Mouse (Mus musculus) intestine, postnatal 0 days (tissue): Measurements from ENCODE around the gene Rab31. TPM values are rescaled to one million over a fixed set of nuclear protein-coding genes. Genes with fewer than 3 reads are reported as not detected.

Experiments
- ATAC-seq: fragments of 200-750 bp; cut with Nextera tagmentation; 2 replicates; pipeline ENCODE4 v1.8.0; 2017; ENCODE audit warnings: mild to moderate bottlenecking, moderate TSS enrichment, moderate library complexity
- H3K27ac ChIP-seq: fragments of 300-500 bp; sonication (generic); 2 replicates; pipeline ENCODE4 v1.5.1; 2014; ENCODE audit warnings: mild to moderate bottlenecking, low read depth, low read length, moderate library complexity
- H3K27me3 ChIP-seq: fragments of 300-500 bp; sonication (generic); replicated peaks from 2 replicates; pipeline ENCODE4 v1.6.1; 2014; ENCODE audit warnings: low read length, mixed read lengths; ENCODE audit not compliant: control insufficient read depth, insufficient read depth
- H3K36me3 ChIP-seq: fragments of 300-500 bp; sonication (generic); 2 replicates; pipeline ENCODE4 v1.6.1; 2014; ENCODE audit warnings: mild to moderate bottlenecking, moderate library complexity; ENCODE audit not compliant: control insufficient read depth, insufficient read depth
- H3K4me1 ChIP-seq: fragments of 300-500 bp; sonication (generic); replicated peaks from 2 replicates; pipeline ENCODE4 v1.6.1; 2014; ENCODE audit warnings: antibody characterized with exemption, low read length, mixed read lengths; ENCODE audit not compliant: control insufficient read depth, insufficient read depth
- H3K4me2 ChIP-seq: fragments of 300-500 bp; sonication (generic); replicated peaks from 2 replicates; pipeline ENCODE4 v1.6.1; 2014; ENCODE audit warnings: low read depth, mild to moderate bottlenecking, moderate library complexity
- H3K4me3 ChIP-seq: fragments of 300-500 bp; sonication (generic); 2 replicates; pipeline ENCODE4 v1.5.1; 2014; ENCODE audit warnings: low read depth, low read length
- H3K9ac ChIP-seq: fragments of 300-500 bp; sonication (generic); 2 replicates; pipeline ENCODE4 v1.6.1; 2014; ENCODE audit warnings: mild to moderate bottlenecking, low read depth, low read length
- H3K9me3 ChIP-seq: fragments of 300-500 bp; sonication (generic); 2 replicates; pipeline ENCODE4 v1.6.1; 2016; ENCODE audit warnings: mixed run types; ENCODE audit not compliant: control insufficient read depth
- CTCF ChIP-seq: sonication (generic); IDR thresholded peaks from 2 replicates; pipeline ENCODE4 v1.5.1; 2016; ENCODE audit warnings: low read depth, mild to moderate bottlenecking, control low read depth, antibody characterized with exemption, moderate library complexity
- WGBS: fragments of 180-500 bp; shearing (Covaris S2); extraction: QIAGEN DNeasy Blood & Tissue Kit; methylation state at CpG from one replicate; pipeline ENCODE4 v1.1.7; 2014; 5-methylcytosine and 5-hydroxymethylcytosine counted together
- polyA plus RNA-seq: library from polyadenylated mRNA; unstranded; fragments of >200 nt; fragmentation: Nextera tagmentation; extraction: Ambion mirVana; gene quantifications from 2 replicates; pipeline ENCODE4 v1.2.1, GENCODE M21; 2015

The Rab31 gene
- polyA plus RNA-seq, 1 experiment from 2014 or later = 30.5 TPM

DNA sequence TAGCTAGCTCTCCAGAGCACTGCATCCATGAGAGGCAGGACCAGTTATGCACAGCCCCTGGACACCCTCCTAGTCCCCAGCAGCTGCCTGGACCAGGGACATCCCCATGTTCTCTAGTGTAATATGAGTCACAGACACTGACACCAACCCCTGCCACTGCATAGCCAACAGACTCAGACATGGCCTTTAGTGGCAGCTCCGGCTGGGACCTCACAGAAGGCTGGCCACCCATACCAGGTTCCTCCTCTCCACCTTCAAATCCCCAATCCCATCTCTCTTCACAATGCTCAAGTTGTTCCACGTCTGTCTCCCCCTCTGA lies 123.4 kb downstream of the Rab31 start:
- 94% methylated on average over 2 of the region's 2 CpGs for WGBS
- no peak overlapping the region for H3K27ac ChIP-seq
- H3K4me1 ChIP-seq = no peaks in the 10 kb centered on the region
- ATAC-seq = no peak
- H3K27me3 ChIP-seq = no peaks in the 10 kb centered on the region
- no peak overlapping the region for H3K4me3 ChIP-seq
- H3K36me3 ChIP-seq = no peaks in the 10 kb centered on the region
- no peak for TF ChIP-seq CTCF
- H3K9ac ChIP-seq = no peak overlapping the region
- H3K9me3 ChIP-seq = no peaks in the 10 kb centered on the region
- H3K4me2 ChIP-seq = no peak overlapping the region

GRCm38 (mm10) chr17:65648371-65649174 lies 124.0 kb downstream of the Rab31 start:
- H3K4me1 ChIP-seq = no peaks in the 10 kb centered on the region
- no peaks in the 10 kb centered on the region for H3K9me3 ChIP-seq
- WGBS = 81% methylated on average over 9 of the region's 9 CpGs
- ATAC-seq = peak; percentile 33; the same call in 1 of the 2 replicates
- H3K27ac ChIP-seq = no peak overlapping the region
- no peak overlapping the region for H3K4me3 ChIP-seq
- no peaks in the 10 kb centered on the region for H3K27me3 ChIP-seq
- no peak for TF ChIP-seq CTCF
- H3K36me3 ChIP-seq = no peaks in the 10 kb centered on the region
- no peak overlapping the region for H3K9ac ChIP-seq
- no peak overlapping the region for H3K4me2 ChIP-seq

DNA sequence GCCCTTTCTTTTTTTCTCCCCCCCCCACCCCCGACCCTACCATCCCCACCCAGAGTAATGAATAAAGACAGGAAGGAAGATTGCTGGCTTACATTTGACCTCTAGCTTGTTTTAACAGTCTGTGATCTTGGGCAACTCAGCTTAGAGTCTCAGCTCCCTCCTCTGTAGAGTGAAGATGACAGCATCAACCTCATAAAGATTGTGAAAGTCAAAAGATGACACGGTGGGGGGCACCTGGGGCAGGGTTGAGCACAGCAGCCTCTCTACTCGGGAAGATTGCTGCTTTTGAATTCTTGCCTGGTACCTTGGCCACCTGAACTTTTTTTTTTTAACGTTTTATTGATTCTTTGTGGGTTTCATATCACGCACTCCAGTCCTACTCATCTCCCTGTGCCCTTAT lies 124.6 kb downstream of the Rab31 start:
- Histone ChIP-seq H3K27ac (no peak overlapping the region), H3K4me1 (no peaks in the 10 kb centered on the region), H3K27me3 (no peaks in the 10 kb centered on the region), H3K4me3 (no peak overlapping the region), H3K36me3 (no peaks in the 10 kb centered on the region), H3K9ac (no peak overlapping the region), H3K4me2 (no peak overlapping the region), H3K9me3 (no peaks in the 10 kb centered on the region)
- 59% methylated on average over 5 of the region's 5 CpGs for WGBS
- TF ChIP-seq CTCF = no peak
- no peak for ATAC-seq

DNA sequence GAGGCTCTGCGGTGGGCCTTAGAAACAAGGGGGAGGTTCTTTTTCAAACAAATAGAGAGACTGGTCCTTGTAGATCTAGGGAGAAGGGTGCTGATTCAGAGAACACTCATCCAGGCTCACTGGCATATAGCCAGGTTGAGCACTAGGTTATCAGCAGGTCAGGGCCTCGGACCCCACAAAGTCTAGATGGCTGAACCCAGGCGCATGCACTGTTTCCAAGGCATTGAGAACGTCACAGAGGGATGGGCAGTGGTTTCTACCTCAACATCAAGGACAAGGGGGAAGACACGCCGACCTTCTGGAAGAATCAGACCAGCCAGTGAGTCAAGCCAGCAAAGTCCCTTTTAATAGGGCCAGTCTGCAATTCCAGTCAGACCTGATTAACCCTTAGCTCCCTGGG lies 125.3 kb downstream of the Rab31 start:
- 61% methylated on average over 6 of the region's 6 CpGs for WGBS
- H3K4me3 ChIP-seq = no peak overlapping the region

GRCm38 (mm10) chr17:65643579-65643978 lies 129.0 kb downstream of the Rab31 start:
- Histone ChIP-seq H3K36me3 (no peaks in the 10 kb centered on the region), H3K9me3 (no peaks in the 10 kb centered on the region), H3K4me2 (no peak overlapping the region), H3K4me1 (no peaks in the 10 kb centered on the region), H3K27me3 (no peaks in the 10 kb centered on the region), H3K4me3 (no peak overlapping the region), H3K9ac (no peak overlapping the region), H3K27ac (no peak overlapping the region)
- ATAC-seq = no peak
- TF ChIP-seq CTCF = no peak
- 81% methylated on average over 5 of the region's 5 CpGs for WGBS

More for the DNA sequence above, 125.3 kb downstream of the Rab31 start:
- Histone ChIP-seq H3K4me1 (no peaks in the 10 kb centered on the region), H3K9ac (no peak overlapping the region), H3K36me3 (no peaks in the 10 kb centered on the region), H3K4me2 (no peak overlapping the region), H3K27me3 (no peaks in the 10 kb centered on the region), H3K27ac (no peak overlapping the region), H3K9me3 (no peaks in the 10 kb centered on the region)
- TF ChIP-seq CTCF = no peak
- no peak for ATAC-seq

DNA sequence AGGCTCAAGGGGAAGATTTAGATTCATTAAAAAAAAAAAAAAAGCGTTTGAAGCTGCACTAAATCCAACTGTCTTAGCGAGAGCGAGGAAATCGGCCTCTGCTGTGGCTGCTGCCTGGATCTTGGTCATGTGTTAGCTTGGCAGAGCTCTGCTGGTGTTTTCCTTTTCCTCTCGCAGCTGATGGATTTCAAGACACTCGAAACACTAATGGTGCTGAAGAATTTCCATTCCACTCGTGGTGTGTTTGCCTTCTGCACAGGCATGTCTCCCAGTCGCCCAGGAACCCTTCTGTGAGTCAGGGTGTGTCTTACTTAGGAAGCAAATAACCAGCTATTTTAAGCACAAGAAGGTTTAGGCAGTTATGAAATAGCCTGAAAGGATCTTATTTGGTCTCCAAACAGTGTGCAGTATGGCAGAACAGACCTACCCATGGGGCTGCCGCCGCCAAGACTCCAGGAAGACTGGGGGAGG lies 129.5 kb downstream of the Rab31 start:
- no peak for TF ChIP-seq CTCF
- H3K4me2 ChIP-seq = no peak overlapping the region
- WGBS = 43% methylated on average over 10 of the region's 10 CpGs
- no peaks in the 10 kb centered on the region for H3K4me1 ChIP-seq
- no peaks in the 10 kb centered on the region for H3K36me3 ChIP-seq
- no peak for ATAC-seq
- no peak overlapping the region for H3K9ac ChIP-seq
- no peaks in the 10 kb centered on the region for H3K9me3 ChIP-seq
- H3K27me3 ChIP-seq = no peaks in the 10 kb centered on the region
- no peak overlapping the region for H3K4me3 ChIP-seq
- no peak overlapping the region for H3K27ac ChIP-seq
